Mouse (Mus musculus): Measurements from ENCODE around the gene Dnah17. TPM values are rescaled to one million over a fixed set of nuclear protein-coding genes. Genes with fewer than 3 reads are reported as not detected.

Gene Dnah17
- polyA plus RNA-seq, 1 experiment from 2014 or later, result 0.20 TPM

DNA sequence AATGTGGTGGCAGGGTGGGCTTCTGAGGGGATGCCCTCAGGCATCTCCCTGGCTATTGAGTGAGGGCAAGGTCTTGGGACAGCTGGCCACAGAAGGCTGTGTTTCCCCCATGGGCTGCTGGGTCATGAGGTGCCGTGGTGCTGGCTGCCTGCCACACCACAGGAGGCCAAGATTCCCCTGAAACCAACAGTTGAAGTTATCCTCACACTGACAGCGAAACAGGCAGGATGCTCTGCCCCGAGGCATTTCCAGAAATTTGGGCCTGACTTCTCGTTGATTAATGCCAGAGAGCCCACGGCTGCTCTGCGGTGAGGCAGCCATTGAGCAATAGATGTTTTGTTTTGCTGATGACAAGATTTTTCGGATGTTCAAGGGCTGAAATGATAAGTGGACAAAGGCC, 151.0 kb downstream of the Dnah17 start:
- no peak overlapping the region for H3K27ac ChIP-seq (ENCODE audit: low read depth, low read length)
- H3K9me3 ChIP-seq (replicated peaks; ENCODE audit: control insufficient read depth, low read length), result no peaks in the 10 kb centered on the region
- H3K27me3 ChIP-seq (ENCODE audit: control insufficient read depth, insufficient read depth, low read length), result 0 out of 2 replicates have a peak, but pooled peaks cover 3% of the 10 kb centered on the region
- ATAC-seq (replicated peaks; ENCODE audit: insufficient number of reproducible peaks, low FRiP score, low TSS enrichment), result no peak
- no peak overlapping the region for H3K4me3 ChIP-seq (ENCODE audit: low read depth, low read length)
- no peak overlapping the region for H3K9ac ChIP-seq (ENCODE audit: low read depth, low read length)
- H3K4me1 ChIP-seq (ENCODE audit: control insufficient read depth, insufficient read depth, low read length), result peaks cover 21% of the 10 kb centered on the region
- 49% methylated on average over 7 of the region's 7 CpGs for WGBS (ENCODE audit: insufficient replicate concordance)
- no peaks in the 10 kb centered on the region for H3K36me3 ChIP-seq (ENCODE audit: control insufficient read depth, insufficient read depth, low read length)
- H3K4me2 ChIP-seq, result no peak overlapping the region

DNA sequence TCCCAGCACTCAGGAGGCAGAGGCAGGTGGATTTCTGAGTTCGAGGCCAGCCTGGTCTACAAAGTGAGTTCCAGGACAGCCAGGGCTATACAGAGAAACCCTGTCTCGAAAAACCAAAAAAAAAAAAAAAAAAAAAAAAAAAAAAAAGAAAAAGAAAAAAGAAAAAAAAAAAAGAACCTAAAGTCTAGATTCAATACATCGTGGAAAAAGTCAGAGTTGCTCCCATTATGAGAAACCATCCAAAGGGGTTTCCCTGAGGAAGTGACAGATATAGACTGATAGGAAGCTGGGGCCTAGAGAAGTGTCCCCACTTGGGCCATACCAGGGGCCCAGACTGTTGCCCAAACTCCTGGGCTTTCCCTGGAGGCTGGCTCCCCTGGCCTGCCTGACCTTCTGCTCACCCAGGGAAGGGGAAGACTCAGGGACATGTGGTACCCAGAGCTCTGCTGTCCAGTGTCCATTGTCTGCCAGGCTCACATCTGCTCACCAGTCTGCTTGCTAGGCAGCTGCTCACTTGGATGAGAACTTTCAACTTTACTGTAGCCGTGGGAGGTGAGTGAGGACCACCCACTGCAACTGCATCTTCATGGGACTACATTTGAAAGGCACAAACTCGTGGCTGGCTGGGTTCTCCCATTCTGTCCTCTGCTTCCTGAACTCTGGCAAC, 152.6 kb downstream of the Dnah17 start:
- ATAC-seq (replicated peaks; ENCODE audit: insufficient number of reproducible peaks, low FRiP score, low TSS enrichment), result no peak
- Histone ChIP-seq H3K9me3 (replicated peaks; ENCODE audit: control insufficient read depth, low read length) (no peaks in the 10 kb centered on the region), H3K4me1 (ENCODE audit: control insufficient read depth, insufficient read depth, low read length) (peaks cover 30% of the 10 kb centered on the region), H3K27ac (ENCODE audit: low read depth, low read length) (no peak overlapping the region), H3K36me3 (ENCODE audit: control insufficient read depth, insufficient read depth, low read length) (no peaks in the 10 kb centered on the region), H3K27me3 (ENCODE audit: control insufficient read depth, insufficient read depth, low read length) (peaks cover 7% of the 10 kb centered on the region; the same call in 1 of the 2 replicates), H3K4me2 (no peak overlapping the region), H3K9ac (ENCODE audit: low read depth, low read length) (no peak overlapping the region), H3K4me3 (ENCODE audit: low read depth, low read length) (no peak overlapping the region)
- 63% methylated on average over 4 of the region's 5 CpGs for WGBS (ENCODE audit: insufficient replicate concordance)

DNA sequence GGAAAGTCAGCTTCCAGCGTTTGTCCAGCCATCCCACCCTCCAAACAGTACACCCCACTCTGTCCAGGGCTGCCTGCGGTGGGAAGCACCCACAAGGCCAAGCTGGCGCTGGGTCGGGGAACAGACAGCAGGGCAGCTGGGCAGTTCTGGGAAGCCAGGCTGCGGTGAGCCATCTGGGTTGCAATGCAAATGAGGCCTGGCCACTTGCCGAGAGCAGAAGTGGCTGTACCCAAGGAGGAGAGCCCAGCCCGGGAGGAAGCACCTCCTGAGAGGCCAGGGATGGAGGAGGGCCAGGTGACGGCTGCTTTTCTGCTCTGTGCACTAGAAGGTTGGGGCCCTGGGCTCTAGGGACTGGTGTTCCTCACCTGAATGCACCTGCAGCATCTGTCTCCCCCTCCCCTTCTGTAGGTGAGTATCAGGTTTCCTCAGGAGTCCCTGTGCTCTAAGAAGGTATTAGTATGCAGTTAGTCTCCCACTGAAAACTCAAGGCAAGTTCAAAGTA, 154.3 kb downstream of the Dnah17 start:
- 22% methylated on average over 8 of the region's 8 CpGs for WGBS (ENCODE audit: insufficient replicate concordance)
- Histone ChIP-seq H3K4me3 (ENCODE audit: low read depth, low read length) (no peak overlapping the region), H3K9me3 (replicated peaks; ENCODE audit: control insufficient read depth, low read length) (no peaks in the 10 kb centered on the region), H3K27ac (ENCODE audit: low read depth, low read length) (peak overlapping the region; percentile 59; the same call in 1 of the 2 replicates), H3K27me3 (ENCODE audit: control insufficient read depth, insufficient read depth, low read length) (peaks cover 7% of the 10 kb centered on the region; the same call in 1 of the 2 replicates), H3K4me1 (ENCODE audit: control insufficient read depth, insufficient read depth, low read length) (peaks cover 30% of the 10 kb centered on the region), H3K9ac (ENCODE audit: low read depth, low read length) (0 out of 2 replicates have a peak overlapping the region, but pooled peaks have one; percentile 46), H3K36me3 (ENCODE audit: control insufficient read depth, insufficient read depth, low read length) (no peaks in the 10 kb centered on the region), H3K4me2 (no peak overlapping the region)
- ATAC-seq (replicated peaks; ENCODE audit: insufficient number of reproducible peaks, low FRiP score, low TSS enrichment), result no peak

DNA sequence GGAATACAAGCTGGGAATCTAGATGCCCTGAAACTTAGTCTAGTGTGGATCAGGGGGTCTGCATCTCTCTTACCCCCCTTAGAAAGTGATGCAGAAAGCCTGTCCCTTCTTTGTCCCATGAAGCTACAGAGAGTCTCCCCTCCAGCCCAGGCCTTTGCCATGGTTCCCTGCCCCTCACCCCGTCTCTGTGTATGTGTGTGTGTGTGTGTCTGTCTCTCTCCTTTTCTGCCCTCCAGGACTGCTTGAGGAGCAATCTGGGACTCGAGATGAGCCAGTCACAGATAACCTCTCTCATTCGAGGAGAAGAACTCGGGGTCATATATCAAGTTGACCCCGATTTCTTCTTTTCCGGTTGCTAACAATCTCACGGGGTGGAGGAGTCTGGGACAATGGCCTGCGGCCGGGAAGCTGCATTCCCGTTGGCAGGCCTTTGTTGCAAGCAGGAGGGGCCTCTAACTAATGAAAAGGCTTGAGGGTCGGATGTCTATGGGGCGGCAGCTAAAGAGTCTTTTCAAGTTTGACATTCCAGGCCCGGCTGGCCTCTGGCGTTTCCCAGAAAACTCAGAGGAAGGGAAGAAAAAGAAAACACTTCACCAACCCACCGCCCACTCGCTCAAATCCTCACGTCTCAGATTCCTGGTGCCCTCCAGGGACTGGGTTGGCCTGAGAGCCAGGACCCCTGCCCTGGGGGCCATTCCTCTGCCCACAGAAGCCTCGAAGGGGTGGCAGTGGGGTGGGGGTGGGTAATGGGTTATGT, 155.0 kb downstream of the Dnah17 start:
- Histone ChIP-seq H3K9me3 (replicated peaks; ENCODE audit: control insufficient read depth, low read length) (no peaks in the 10 kb centered on the region), H3K36me3 (ENCODE audit: control insufficient read depth, insufficient read depth, low read length) (no peaks in the 10 kb centered on the region), H3K27ac (ENCODE audit: low read depth, low read length) (peak overlapping the region; percentile 59), H3K4me2 (no peak overlapping the region), H3K9ac (ENCODE audit: low read depth, low read length) (peak overlapping the region; percentile 46; the same call in 1 of the 2 replicates), H3K27me3 (ENCODE audit: control insufficient read depth, insufficient read depth, low read length) (peaks cover 13% of the 10 kb centered on the region), H3K4me1 (ENCODE audit: control insufficient read depth, insufficient read depth, low read length) (peaks cover 31% of the 10 kb centered on the region), H3K4me3 (ENCODE audit: low read depth, low read length) (no peak overlapping the region)
- no peak; the same call in 1 of the 2 replicates for ATAC-seq (replicated peaks; ENCODE audit: insufficient number of reproducible peaks, low FRiP score, low TSS enrichment)
- 10% methylated on average over 18 of the region's 18 CpGs for WGBS (ENCODE audit: insufficient replicate concordance)

DNA sequence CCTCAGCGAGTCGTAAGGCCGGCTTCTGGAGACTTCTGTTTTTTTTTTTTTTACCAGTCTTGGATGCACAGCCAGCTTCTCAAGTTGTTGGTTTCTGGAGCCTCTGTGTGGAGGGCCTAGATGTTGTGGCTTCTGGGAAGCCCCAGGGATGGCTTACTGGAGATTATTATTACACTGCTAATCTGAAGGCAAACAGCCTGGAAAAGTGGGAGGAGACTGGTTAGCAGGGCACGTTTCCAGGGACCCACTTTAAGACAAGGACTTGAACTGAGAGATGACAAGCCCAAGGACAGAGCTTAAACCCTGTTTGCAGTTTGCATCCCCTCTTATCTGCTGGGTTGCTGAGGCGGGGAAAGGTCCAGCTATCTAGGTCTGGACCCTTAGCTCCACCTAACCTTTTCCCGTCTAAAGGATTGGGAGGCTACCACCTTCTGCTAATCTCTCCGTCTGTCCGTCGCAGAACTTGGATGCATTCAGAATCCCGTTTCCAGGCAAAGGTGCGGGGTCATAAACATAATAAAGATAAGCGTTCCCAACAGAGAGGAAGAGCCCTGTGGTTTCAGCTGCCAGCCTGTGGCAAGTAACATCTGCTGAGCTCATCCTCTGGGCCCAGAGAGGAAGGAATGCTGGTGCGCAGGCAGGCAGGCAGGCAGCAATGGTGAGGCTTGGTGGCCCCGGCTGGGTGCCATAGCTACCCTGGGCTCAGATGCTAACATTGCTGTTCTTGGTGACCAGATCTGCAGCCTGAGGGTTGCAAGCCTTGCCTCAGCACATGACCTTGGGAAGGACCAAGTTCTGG, 155.9 kb downstream of the Dnah17 start:
- H3K4me1 ChIP-seq (ENCODE audit: control insufficient read depth, insufficient read depth, low read length), result peaks cover 35% of the 10 kb centered on the region
- 0 out of 2 replicates have a peak overlapping the region, but pooled peaks have one; percentile 16 for H3K9ac ChIP-seq (ENCODE audit: low read depth, low read length)
- peaks cover 14% of the 10 kb centered on the region for H3K27me3 ChIP-seq (ENCODE audit: control insufficient read depth, insufficient read depth, low read length)
- H3K4me3 ChIP-seq (ENCODE audit: low read depth, low read length), result no peak overlapping the region
- H3K9me3 ChIP-seq (replicated peaks; ENCODE audit: control insufficient read depth, low read length), result no peaks in the 10 kb centered on the region
- H3K36me3 ChIP-seq (ENCODE audit: control insufficient read depth, insufficient read depth, low read length), result no peaks in the 10 kb centered on the region
- WGBS (ENCODE audit: insufficient replicate concordance), result 19% methylated on average over 14 of the region's 14 CpGs
- H3K27ac ChIP-seq (ENCODE audit: low read depth, low read length), result peak overlapping the region; percentile 59
- no peak overlapping the region for H3K4me2 ChIP-seq
- ATAC-seq (replicated peaks; ENCODE audit: insufficient number of reproducible peaks, low FRiP score, low TSS enrichment), result no peak

DNA sequence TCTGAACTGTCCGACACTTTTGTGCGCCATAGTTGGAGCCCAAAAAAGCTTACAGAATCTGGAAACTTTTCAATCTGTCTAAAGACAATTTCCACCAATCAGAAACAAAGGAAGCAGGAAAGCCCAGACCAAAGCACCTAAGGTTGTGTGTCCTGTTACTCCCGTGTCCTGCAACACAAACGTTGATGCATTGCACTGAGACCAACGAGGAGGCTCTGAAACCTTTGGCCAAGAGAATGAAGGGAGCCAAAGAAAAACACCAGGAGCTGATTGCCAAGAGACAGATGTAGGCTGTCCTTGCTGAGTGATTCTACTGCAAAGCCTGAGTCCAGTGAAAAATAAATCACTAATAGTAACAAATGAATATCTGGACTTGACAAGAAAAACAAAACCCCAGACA, 156.9 kb downstream of the Dnah17 start:
- peaks cover 36% of the 10 kb centered on the region for H3K4me1 ChIP-seq (ENCODE audit: control insufficient read depth, insufficient read depth, low read length)
- WGBS (ENCODE audit: insufficient replicate concordance), result 34% methylated on average over 5 of the region's 5 CpGs
- peaks cover 14% of the 10 kb centered on the region for H3K27me3 ChIP-seq (ENCODE audit: control insufficient read depth, insufficient read depth, low read length)
- no peak overlapping the region for H3K9ac ChIP-seq (ENCODE audit: low read depth, low read length)
- H3K36me3 ChIP-seq (ENCODE audit: control insufficient read depth, insufficient read depth, low read length), result no peaks in the 10 kb centered on the region
- ATAC-seq (replicated peaks; ENCODE audit: insufficient number of reproducible peaks, low FRiP score, low TSS enrichment), result no peak
- H3K9me3 ChIP-seq (replicated peaks; ENCODE audit: control insufficient read depth, low read length), result no peaks in the 10 kb centered on the region
- H3K4me2 ChIP-seq, result no peak overlapping the region
- H3K4me3 ChIP-seq (ENCODE audit: low read depth, low read length), result no peak overlapping the region
- no peak overlapping the region for H3K27ac ChIP-seq (ENCODE audit: low read depth, low read length)

DNA sequence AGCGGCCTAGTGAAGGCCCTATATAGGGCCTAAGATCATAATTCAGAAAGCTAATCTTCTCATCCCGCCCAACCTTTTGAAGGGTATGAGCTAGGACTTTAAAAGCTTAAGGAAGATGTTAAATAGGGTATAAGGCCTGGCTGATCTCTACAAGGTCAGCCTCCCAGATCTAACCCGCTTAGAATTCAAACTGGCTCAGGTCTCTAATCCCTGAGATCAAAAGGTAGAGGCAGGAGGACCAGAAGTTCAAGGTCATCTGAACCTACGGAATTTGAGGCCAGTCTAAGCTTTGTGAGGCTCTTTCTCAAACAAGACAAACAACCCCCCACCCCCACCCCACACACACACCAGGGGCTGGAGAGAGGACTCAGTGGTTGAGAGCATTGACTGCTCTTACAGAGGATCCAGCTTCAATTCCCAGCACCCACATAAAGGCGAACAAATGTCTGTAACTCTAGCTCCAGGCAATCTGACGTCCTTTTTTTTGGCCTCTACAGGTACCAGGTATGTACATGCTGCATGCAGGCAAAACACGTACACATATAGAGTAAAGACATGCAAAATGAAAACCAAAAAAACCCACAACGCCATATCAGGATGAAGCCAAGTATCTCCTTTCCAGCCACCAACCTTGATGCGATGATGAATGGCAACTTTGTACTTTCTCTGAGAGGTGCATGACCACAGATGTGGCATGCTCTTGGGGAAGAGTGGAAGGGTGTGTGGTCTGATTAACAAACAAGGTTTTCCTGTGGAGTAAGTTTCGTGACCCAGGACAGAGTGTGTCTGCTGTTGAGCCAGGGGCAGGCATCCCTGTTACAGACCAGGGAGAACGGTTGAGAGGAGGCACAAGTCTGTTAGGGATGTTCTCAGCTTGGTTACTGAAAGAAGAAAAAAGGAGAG, 157.5 kb downstream of the Dnah17 start:
- no peaks in the 10 kb centered on the region for H3K9me3 ChIP-seq (replicated peaks; ENCODE audit: control insufficient read depth, low read length)
- H3K27ac ChIP-seq (ENCODE audit: low read depth, low read length), result peak overlapping the region; percentile 5; the same call in 1 of the 2 replicates
- 66% methylated on average over 11 of the region's 11 CpGs for WGBS (ENCODE audit: insufficient replicate concordance)
- no peak overlapping the region for H3K4me3 ChIP-seq (ENCODE audit: low read depth, low read length)
- ATAC-seq (replicated peaks; ENCODE audit: insufficient number of reproducible peaks, low FRiP score, low TSS enrichment), result no peak
- peaks cover 19% of the 10 kb centered on the region for H3K27me3 ChIP-seq (ENCODE audit: control insufficient read depth, insufficient read depth, low read length)
- no peak overlapping the region for H3K4me2 ChIP-seq
- H3K9ac ChIP-seq (ENCODE audit: low read depth, low read length), result no peak overlapping the region
- H3K4me1 ChIP-seq (ENCODE audit: control insufficient read depth, insufficient read depth, low read length), result peaks cover 36% of the 10 kb centered on the region
- no peaks in the 10 kb centered on the region for H3K36me3 ChIP-seq (ENCODE audit: control insufficient read depth, insufficient read depth, low read length)
